Mouse (Mus musculus) lung, postnatal 0 days (tissue): ENCODE measurements around the gene Srrt. TPM values are rescaled to one million over a fixed set of nuclear protein-coding genes. Genes with fewer than 3 reads are reported as not detected.

Source experiments
- ATAC-seq: fragments of 200-750 bp; cut with Nextera tagmentation; 2 replicates; pipeline ENCODE4 v1.8.0; 2017; ENCODE audit warnings: moderate library complexity
- DNase-seq: peaks from one replicate; pipeline ENCODE4 v3.0.0-alpha.2; 2016; ENCODE audit warnings: low spot score
- H3K27ac ChIP-seq: fragments of 300-500 bp; sonication (generic); 2 replicates; pipeline ENCODE4 v1.5.1; 2014; ENCODE audit warnings: antibody characterized with exemption, mild to moderate bottlenecking, low read length, mixed read lengths
- H3K27me3 ChIP-seq: fragments of 300-500 bp; sonication (generic); replicated peaks from 2 replicates; pipeline ENCODE4 v1.6.1; 2014; ENCODE audit warnings: low read length, mixed read lengths; ENCODE audit not compliant: insufficient read depth
- H3K36me3 ChIP-seq: fragments of 300-500 bp; sonication (generic); 2 replicates; pipeline ENCODE4 v1.6.1; 2014; ENCODE audit warnings: low read length, mixed read lengths; ENCODE audit not compliant: insufficient read depth
- H3K4me1 ChIP-seq: fragments of 300-500 bp; sonication (generic); 2 replicates; pipeline ENCODE4 v1.6.1; 2014; ENCODE audit warnings: antibody characterized with exemption, low read depth, low read length, mixed read lengths; ENCODE audit not compliant: insufficient read depth
- H3K4me2 ChIP-seq: fragments of 300-500 bp; sonication (generic); replicated peaks from 2 replicates; pipeline ENCODE4 v1.6.1; 2014; ENCODE audit warnings: low read depth, mild to moderate bottlenecking, low read length, moderate library complexity, mixed read lengths
- H3K4me3 ChIP-seq: fragments of 300-500 bp; sonication (generic); 2 replicates; pipeline ENCODE4 v1.5.1; 2014; ENCODE audit warnings: low read depth, low read length
- H3K9ac ChIP-seq: fragments of 300-500 bp; sonication (generic); replicated peaks from 2 replicates; pipeline ENCODE4 v1.6.1; 2014; ENCODE audit warnings: low read depth, mild to moderate bottlenecking
- H3K9me3 ChIP-seq: fragments of 300-500 bp; sonication (generic); 2 replicates; pipeline ENCODE4 v1.6.1; 2016; ENCODE audit warnings: low read length, mixed read lengths
- CTCF ChIP-seq: IDR thresholded peaks from 2 replicates; pipeline ENCODE4 v1.5.1; 2016; ENCODE audit warnings: antibody characterized with exemption, mild to moderate bottlenecking
- EP300 ChIP-seq: IDR thresholded peaks from 2 replicates; pipeline ENCODE4 v1.6.1; 2016; ENCODE audit warnings: antibody characterized with exemption, mild to moderate bottlenecking, control low read depth
- WGBS: fragments of 180-500 bp; shearing (Covaris S2); extraction: QIAGEN DNeasy Blood & Tissue Kit; methylation state at CpG from one replicate; pipeline ENCODE4 v1.1.7; 2014; 5-methylcytosine and 5-hydroxymethylcytosine counted together
- polyA plus RNA-seq: library from polyadenylated mRNA; unstranded; fragments of >200 nt; fragmentation: Nextera tagmentation; extraction: Ambion mirVana; gene quantifications from 2 replicates; pipeline ENCODE4 v1.2.1, GENCODE M21; 2015

Srrt gene
- polyA plus RNA-seq, 1 experiment from 2014 or later = 30.9 TPM

DNA sequence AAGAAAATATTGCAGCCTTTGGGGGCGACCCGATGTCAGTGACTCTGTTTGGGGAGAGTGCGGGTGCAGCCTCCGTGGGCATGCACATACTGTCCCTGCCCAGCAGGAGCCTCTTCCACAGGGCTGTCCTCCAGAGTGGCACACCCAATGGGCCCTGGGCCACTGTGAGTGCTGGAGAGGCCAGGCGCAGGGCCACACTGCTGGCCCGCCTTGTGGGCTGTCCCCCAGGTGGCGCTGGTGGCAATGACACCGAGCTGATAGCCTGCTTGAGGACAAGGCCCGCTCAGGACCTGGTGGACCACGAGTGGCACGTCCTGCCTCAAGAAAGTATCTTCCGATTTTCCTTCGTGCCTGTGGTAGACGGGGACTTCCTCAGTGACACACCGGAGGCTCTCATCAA is 16.8 kb downstream of the Srrt start:
- ATAC-seq (0 out of 2 replicates have a peak, but pooled peaks have one; percentile 7), DNase-seq (peak; percentile 57)
- TF ChIP-seq EP300 (no peak), CTCF (peak; percentile 90)
- 20% methylated on average over 15 of the region's 15 CpGs for WGBS
- Histone ChIP-seq H3K4me3 (no peak overlapping the region), H3K27ac (no peak overlapping the region), H3K4me1 (peaks cover 16% of the 10 kb centered on the region), H3K9ac (no peak overlapping the region), H3K9me3 (no peaks in the 10 kb centered on the region), H3K27me3 (peaks cover 16% of the 10 kb centered on the region), H3K4me2 (no peak overlapping the region), H3K36me3 (no peaks in the 10 kb centered on the region)

DNA sequence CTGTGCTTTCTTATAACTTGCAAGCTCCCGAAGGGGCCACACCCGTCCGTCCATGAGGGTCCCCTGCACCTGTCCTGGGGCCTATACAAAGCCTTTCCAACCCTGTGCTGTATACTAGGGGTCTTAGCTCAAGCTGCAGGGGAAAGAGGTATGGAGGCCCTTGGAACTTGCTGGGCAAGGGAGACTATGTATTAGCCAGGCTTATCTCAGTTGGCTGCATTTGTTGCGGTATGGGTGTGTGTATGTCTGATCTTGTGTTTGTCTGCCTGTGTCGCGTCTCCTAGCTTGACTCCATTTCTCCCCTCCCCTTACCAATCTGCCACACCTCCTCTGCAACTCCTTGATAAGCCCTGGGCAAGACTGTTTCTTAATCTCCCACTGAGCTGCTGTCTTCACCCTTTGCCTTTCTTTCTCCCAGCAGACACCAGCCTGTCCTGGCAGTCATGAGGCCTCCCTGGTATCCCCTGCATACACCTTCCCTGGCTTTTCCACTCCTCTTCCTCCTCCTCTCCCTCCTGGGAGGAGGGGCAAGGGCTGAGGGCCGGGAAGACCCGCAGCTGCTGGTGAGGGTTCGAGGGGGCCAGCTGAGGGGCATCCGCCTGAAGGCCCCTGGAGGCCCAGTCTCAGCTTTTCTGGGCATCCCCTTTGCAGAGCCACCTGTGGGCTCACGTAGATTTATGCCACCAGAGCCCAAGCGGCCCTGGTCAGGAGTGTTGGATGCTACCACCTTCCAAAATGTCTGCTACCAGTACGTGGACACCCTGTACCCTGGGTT is 17.7 kb downstream of the Srrt start:
- no peak overlapping the region for H3K4me2 ChIP-seq
- TF ChIP-seq CTCF (no peak), EP300 (no peak)
- H3K4me1 ChIP-seq = peaks cover 13% of the 10 kb centered on the region
- no peaks in the 10 kb centered on the region for H3K36me3 ChIP-seq
- ATAC-seq = no peak
- H3K27me3 ChIP-seq = peaks cover 16% of the 10 kb centered on the region
- DNase-seq = no peak
- no peak overlapping the region for H3K27ac ChIP-seq
- no peaks in the 10 kb centered on the region for H3K9me3 ChIP-seq
- WGBS = 52% methylated on average over 13 of the region's 13 CpGs
- H3K9ac ChIP-seq = no peak overlapping the region
- no peak overlapping the region for H3K4me3 ChIP-seq

DNA sequence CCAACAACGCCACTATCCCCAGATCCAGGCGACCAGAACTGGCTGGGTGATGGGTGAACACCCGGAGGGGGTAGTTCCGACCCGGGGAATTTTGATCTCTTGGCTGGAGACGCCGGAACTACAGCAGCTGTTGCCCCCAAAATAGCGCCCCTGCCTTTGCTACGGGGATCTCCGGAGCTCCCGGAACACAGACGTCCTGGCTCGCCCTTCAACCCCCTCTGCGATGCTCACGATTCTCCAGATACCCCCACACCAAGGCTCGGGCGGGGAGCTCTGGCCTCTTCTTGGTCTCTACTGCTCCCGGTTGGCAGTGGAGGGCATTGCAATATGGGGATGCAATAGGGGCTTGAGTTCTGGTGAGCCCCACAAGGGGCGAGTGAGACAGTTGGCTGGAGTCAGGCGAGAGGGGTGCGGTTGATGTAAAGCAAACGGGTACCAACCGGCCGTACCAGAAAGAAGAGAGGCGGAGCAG is 18.4 kb downstream of the Srrt start:
- no peak for TF ChIP-seq EP300
- peak; percentile 58 for TF ChIP-seq CTCF
- 2% methylated on average over 25 of the region's 25 CpGs for WGBS
- Histone ChIP-seq H3K4me1 (peaks cover 11% of the 10 kb centered on the region), H3K4me3 (0 out of 2 replicates have a peak overlapping the region, but pooled peaks have one; percentile 5), H3K27ac (no peak overlapping the region), H3K27me3 (peaks cover 16% of the 10 kb centered on the region), H3K4me2 (peak overlapping the region; percentile 62), H3K9ac (no peak overlapping the region), H3K36me3 (no peaks in the 10 kb centered on the region), H3K9me3 (no peaks in the 10 kb centered on the region)
- DNase-seq (no peak), ATAC-seq (no peak)

DNA sequence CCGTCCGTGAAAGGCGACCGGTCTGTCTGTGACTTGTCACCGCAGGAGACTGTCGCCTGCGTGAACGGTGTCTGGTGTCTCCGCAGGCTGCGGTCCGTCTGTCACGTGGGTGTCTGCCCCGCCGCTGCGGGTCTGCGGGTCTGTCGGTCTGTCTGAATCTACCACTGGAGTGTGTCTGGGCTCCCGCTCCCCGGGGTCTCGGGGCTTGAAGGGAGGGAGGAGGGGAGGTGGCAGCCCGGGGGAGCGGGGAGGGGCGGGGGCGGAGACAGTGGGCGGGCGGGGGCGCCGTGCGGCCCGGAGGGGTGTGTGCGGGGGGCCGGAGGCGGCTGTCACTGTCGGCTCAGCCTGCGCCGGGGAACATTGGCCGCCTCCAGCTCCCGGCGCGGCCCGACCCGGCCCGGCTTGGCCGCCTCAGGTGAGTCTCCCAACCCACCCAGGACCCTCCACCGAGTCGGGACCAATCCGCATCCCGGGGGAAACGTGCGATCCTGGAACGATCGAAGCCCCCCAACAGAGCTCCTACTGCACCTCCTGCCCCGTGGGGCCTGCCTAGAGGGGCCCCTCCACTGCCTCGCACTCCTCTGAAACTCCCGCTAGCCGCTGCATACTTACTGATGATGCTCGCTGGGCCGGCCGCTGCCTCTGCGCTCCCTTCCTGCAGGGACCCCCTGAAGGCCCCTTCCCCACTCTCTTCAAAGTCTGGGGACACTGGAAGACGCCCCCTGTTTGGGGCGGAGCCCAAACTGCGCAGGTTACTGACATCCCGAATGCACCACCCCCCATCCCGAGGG is 19.3 kb downstream of the Srrt start:
- H3K4me3 ChIP-seq = peak overlapping the region; percentile 34
- H3K9me3 ChIP-seq = no peaks in the 10 kb centered on the region
- TF ChIP-seq CTCF (no peak), EP300 (no peak)
- 0 out of 2 replicates have a peak overlapping the region, but pooled peaks have one; percentile 6 for H3K9ac ChIP-seq
- no peak for ATAC-seq
- no peak overlapping the region for H3K27ac ChIP-seq
- DNase-seq = no peak
- peaks cover 16% of the 10 kb centered on the region for H3K27me3 ChIP-seq
- H3K4me2 ChIP-seq = peak overlapping the region; percentile 62
- WGBS = 1% methylated on average over 53 of the region's 65 CpGs
- H3K4me1 ChIP-seq = peaks cover 11% of the 10 kb centered on the region
- H3K36me3 ChIP-seq = no peaks in the 10 kb centered on the region

DNA sequence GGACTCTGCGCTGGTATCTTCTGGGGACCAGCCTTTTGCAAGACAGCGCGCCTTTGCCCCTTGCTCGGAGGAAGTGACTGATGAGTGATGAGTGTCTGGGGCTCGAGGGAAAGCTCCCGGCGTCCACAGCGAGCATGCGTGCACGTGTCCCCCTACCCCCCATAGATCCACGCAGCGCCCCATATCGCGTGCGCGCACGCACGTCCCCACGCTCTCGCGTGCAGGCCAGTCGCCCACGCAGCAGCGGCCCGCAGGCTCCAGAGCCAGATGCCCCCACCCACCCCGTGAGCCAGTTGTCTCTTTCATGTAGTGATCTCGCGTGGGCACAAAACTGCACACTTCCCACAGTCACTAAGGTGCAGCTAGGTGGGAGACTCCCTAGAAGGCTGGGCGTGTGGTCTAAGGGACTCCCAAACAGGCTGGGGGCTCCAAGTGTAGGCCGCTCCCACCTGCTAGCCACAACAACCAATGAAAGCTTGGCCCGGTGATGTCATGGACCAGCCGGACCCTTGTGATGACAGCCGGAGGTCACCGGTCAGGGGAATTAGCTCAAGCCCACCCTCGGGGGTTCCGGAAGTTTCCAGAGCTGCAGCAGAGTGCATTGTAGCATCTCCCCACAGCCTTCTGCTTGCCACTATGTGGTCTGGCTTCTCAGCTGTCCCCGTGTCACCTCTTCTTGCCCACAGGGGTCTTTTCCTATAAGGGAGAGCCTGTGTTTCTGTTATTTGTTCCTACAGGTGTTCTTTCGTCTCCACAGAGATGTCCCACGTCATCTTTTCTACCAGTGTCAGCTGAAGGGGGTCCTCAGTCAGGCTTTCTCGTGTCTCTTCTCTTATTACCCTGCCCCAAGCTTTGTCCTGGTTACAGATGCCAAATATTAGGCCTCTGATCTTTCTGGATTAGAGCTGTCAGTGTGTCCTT is 20.2 kb downstream of the Srrt start, which contains the start of gene Ache:
Ache (plus strand) TSS at position 488 of the 921 bp plus-strand sequence.
- DNase-seq (no peak), ATAC-seq (0 out of 2 replicates have a peak, but pooled peaks have one; percentile 11)
- Histone ChIP-seq H3K4me2 (peak within 1 kb of the TSS; percentile 62), H3K36me3 (no peaks in the 10 kb centered on the region), H3K4me1 (peaks cover 11% of the 10 kb centered on the region), H3K9ac (0 out of 2 replicates have a peak within 1 kb of the TSS, but pooled peaks have one; percentile 6), H3K27ac (no peak within 1 kb of the TSS), H3K9me3 (no peaks in the 10 kb centered on the region), H3K27me3 (peaks cover 16% of the 10 kb centered on the region), H3K4me3 (peak within 1 kb of the TSS; percentile 34)
- 2% methylated on average over 40 of the region's 40 CpGs for WGBS
- TF ChIP-seq EP300 = no peak
- 0 out of 2 replicates have a peak, but pooled peaks have one; percentile 9 for TF ChIP-seq CTCF
